Mouse (Mus musculus) ES-E14 (cell line): ENCODE results near the gene Cryl1.

Experiments
- MAFK ChIP-seq: IDR thresholded peaks from 2 replicates; pipeline ENCODE4 v1.6.1; 2014; ENCODE audit warnings: mild to moderate bottlenecking, low read depth, low read length, inconsistent platforms; ENCODE audit not compliant: insufficient read depth
- ZNF384 ChIP-seq: IDR thresholded peaks from 2 replicates; pipeline ENCODE4 v1.6.1; 2012; ENCODE audit warnings: low read depth, low read length, inconsistent platforms

GRCm38 (mm10) chr14:57338666-57339065, 59.7 kb downstream of the Cryl1 start:
- TF ChIP-seq ZNF384 (no peak), MAFK (no peak)
